Mouse (Mus musculus) kidney, postnatal 0 days (tissue): ENCODE results near the gene D430041D05Rik. TPM values are rescaled to one million over a fixed set of nuclear protein-coding genes. Genes with fewer than 3 reads are reported as not detected.

Experiments used
- ATAC-seq: fragments of 200-750 bp; cut with Nextera tagmentation; replicated peaks from 2 replicates; pipeline ENCODE4 v1.8.0; 2017; ENCODE audit warnings: low read depth, moderate number of reproducible peaks, moderate TSS enrichment, moderate library complexity; ENCODE audit not compliant: low FRiP score
- DNase-seq: peaks from one replicate; pipeline ENCODE4 v3.0.0-alpha.2; 2016; ENCODE audit warnings: low spot score
- H3K27ac ChIP-seq: fragments of 300-500 bp; sonication (generic); 2 replicates; pipeline ENCODE4 v1.5.1; 2014; ENCODE audit warnings: mild to moderate bottlenecking
- H3K27me3 ChIP-seq: fragments of 300-500 bp; sonication (generic); 2 replicates; pipeline ENCODE4 v1.6.1; 2014; ENCODE audit warnings: low read length, mixed read lengths; ENCODE audit not compliant: insufficient read depth
- H3K36me3 ChIP-seq: fragments of 300-500 bp; sonication (generic); 2 replicates; pipeline ENCODE4 v1.6.1; 2014; ENCODE audit warnings: low read length, mixed read lengths; ENCODE audit not compliant: insufficient read depth
- H3K4me1 ChIP-seq: fragments of 300-500 bp; sonication (generic); replicated peaks from 2 replicates; pipeline ENCODE4 v1.6.1; 2014; ENCODE audit warnings: antibody characterized with exemption, low read length, mixed read lengths; ENCODE audit not compliant: insufficient read depth
- H3K4me2 ChIP-seq: fragments of 300-500 bp; sonication (generic); 2 replicates; pipeline ENCODE4 v1.6.1; 2014; ENCODE audit warnings: mild to moderate bottlenecking, low read length, moderate library complexity, mixed read lengths
- H3K4me3 ChIP-seq: fragments of 300-500 bp; sonication (generic); replicated peaks from 2 replicates; pipeline ENCODE4 v1.5.1; 2014; ENCODE audit warnings: low read depth, low read length
- H3K9ac ChIP-seq: fragments of 300-500 bp; sonication (generic); 2 replicates; pipeline ENCODE4 v1.6.1; 2014; ENCODE audit warnings: low read depth, low read length
- H3K9me3 ChIP-seq: fragments of 300-500 bp; sonication (generic); replicated peaks from 2 replicates; pipeline ENCODE4 v1.6.1; 2016; ENCODE audit warnings: low read length, inconsistent platforms, mixed read lengths
- CTCF ChIP-seq: IDR thresholded peaks from 2 replicates; pipeline ENCODE4 v1.5.1; 2016; ENCODE audit warnings: antibody characterized with exemption, low read depth, mild to moderate bottlenecking, moderate library complexity
- WGBS: fragments of 180-500 bp; shearing (Covaris S2); extraction: QIAGEN DNeasy Blood & Tissue Kit; methylation state at CpG from one replicate; pipeline ENCODE4 v1.1.7; 2014; 5-methylcytosine and 5-hydroxymethylcytosine counted together
- polyA plus RNA-seq: library from polyadenylated mRNA; unstranded; fragments of >200 nt; fragmentation: Nextera tagmentation; extraction: Ambion mirVana; gene quantifications from 2 replicates; pipeline ENCODE4 v1.2.1, GENCODE M21; 2015

D430041D05Rik gene
- polyA plus RNA-seq, 1 experiment from 2014 or later, result 0.22 TPM

DNA sequence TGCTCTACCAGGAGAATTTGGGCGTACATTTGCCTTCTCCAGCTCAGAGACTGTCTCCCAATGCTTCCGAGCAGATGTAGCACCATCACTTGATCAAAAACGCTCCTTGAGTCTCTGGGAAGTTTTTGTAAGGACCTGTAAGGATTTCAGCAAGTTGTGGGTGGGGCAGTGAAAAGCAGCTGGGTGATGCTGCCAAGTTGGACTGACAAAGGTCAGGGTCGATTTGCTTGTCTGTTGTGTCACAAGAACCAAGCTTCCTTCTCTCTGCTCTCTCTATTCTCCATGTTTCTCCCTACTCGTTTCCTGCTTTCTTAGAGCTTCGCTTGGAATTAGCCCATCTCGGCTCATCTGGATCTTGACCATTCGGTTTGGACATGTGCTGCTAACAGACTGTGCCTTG is 268.7 kb downstream of the D430041D05Rik start:
- ATAC-seq, result no peak
- WGBS, result 90% methylated on average over 8 of the region's 8 CpGs
- Histone ChIP-seq H3K9ac (no peak overlapping the region), H3K27me3 (no peaks in the 10 kb centered on the region), H3K4me1 (no peaks in the 10 kb centered on the region), H3K4me3 (no peak overlapping the region), H3K9me3 (no peaks in the 10 kb centered on the region), H3K27ac (no peak overlapping the region), H3K4me2 (no peak overlapping the region), H3K36me3 (no peaks in the 10 kb centered on the region)
- no peak for TF ChIP-seq CTCF
- no peak for DNase-seq

DNA sequence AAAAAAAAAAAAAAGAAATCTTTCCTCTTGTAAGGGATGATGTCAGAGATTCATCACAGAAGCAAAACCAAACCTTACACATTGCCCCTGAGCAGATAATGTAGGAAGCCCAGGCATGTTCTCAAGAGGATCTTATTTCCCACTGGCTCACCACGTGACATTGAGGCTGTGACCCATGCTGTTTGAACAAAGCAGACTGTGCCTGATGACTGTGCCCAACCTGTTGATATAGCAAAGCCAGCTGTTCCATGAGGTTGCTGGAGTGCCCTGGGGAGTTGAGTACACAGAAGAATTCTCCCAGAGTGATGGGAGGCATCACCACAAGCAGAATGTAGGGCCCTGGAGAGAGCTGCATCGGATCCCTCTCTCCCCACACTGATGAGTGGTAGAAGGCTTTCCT is 274.9 kb downstream of the D430041D05Rik start:
- no peak for DNase-seq
- Histone ChIP-seq H3K27me3 (no peaks in the 10 kb centered on the region), H3K36me3 (no peaks in the 10 kb centered on the region), H3K9me3 (no peaks in the 10 kb centered on the region), H3K4me1 (no peaks in the 10 kb centered on the region), H3K9ac (no peak overlapping the region), H3K27ac (no peak overlapping the region), H3K4me3 (no peak overlapping the region), H3K4me2 (no peak overlapping the region)
- WGBS, result 47% methylated on average over 2 of the region's 2 CpGs
- no peak for TF ChIP-seq CTCF
- ATAC-seq, result no peak

DNA sequence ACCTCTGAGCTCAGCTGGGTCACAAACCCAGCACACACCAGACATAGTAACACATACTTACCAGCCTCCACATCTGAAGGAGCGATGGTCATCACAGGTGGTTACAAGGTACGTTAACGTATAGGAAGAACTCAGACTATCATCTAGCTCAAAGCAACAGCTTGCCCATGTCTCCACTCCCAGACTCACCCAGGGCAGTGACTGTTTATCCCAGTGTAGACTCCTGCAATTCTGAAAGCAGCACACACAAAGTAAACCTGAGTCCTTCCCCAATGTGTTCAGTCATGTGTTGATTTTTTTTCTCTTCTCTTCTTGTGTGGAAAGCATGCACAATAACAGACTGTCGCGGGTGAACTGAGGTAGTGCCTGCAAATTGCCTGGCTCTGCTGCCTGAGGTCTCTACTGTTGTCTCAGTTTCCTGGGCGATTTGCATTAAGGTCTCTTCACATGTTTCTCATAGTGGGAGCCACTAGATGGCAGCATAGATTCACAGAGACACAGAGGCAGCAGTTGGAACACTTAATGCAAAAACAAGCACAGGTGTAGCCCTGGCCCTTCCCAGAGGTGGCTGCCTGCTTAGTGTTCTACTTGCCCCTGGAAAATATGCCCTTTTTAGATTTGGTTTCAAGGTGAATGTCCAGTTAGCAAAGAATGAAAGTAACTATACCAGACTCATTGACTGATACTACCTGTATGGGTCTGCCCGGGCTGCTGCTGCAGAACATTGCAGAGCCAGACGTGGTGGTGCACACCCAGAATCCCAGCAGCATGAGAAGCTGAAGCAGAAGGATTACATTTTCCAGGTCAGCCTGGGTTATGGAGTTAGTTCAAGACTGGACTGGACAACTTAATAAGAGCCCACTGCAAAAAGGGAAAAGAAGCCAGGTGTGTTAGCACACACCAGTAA is 276.4 kb downstream of the D430041D05Rik start:
- ATAC-seq (no peak), DNase-seq (peak; percentile 88)
- H3K27ac ChIP-seq, result no peak overlapping the region
- no peaks in the 10 kb centered on the region for H3K27me3 ChIP-seq
- H3K9me3 ChIP-seq, result no peaks in the 10 kb centered on the region
- no peaks in the 10 kb centered on the region for H3K4me1 ChIP-seq
- WGBS, result 44% methylated on average over 8 of the region's 8 CpGs
- H3K4me3 ChIP-seq, result no peak overlapping the region
- H3K9ac ChIP-seq, result no peak overlapping the region
- H3K4me2 ChIP-seq, result no peak overlapping the region
- H3K36me3 ChIP-seq, result no peaks in the 10 kb centered on the region
- peak; percentile 98 for TF ChIP-seq CTCF

DNA sequence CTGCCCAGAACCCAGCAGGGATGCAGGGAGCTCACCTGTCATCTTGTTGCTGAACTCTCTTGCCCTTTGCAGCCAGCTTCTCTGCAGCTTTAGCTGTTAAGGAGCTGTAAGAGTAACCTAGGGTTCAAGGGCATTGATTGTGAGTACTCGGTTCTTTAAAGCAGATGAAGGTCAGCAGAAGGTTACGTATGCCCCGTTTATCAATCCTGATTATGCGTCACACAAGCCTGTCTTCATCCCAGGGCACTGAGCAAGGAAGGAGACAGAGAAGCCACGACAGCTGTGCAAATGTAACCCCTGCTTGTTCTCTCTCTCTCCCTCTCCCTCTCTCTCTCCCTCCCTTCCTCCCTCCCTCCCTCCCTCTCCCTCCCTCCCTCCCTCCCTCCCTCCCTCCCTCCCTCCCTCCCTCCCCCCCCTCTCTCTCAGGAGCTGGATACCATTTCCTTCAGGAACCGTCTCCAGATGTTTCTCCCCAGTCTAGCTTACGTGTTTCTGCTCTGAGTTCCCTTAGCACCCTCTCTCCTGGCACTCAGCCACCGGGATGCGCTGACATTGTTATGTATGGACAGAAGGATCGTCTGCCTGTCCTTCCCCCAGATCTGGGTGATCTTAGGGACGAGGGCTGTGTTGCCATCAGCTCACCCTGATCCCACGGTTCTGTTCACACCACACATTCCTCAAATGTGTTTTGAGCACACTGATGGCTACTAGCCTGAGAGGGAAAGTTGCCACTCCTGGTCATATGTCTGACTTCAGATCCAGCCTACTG is 277.6 kb downstream of the D430041D05Rik start:
- H3K4me3 ChIP-seq, result no peak overlapping the region
- H3K36me3 ChIP-seq, result no peaks in the 10 kb centered on the region
- no peak for DNase-seq
- WGBS, result 26% methylated on average over 12 of the region's 12 CpGs
- ATAC-seq, result no peak
- no peak overlapping the region for H3K4me2 ChIP-seq
- TF ChIP-seq CTCF, result no peak
- no peaks in the 10 kb centered on the region for H3K4me1 ChIP-seq
- H3K27me3 ChIP-seq, result no peaks in the 10 kb centered on the region
- H3K27ac ChIP-seq, result no peak overlapping the region
- no peak overlapping the region for H3K9ac ChIP-seq
- H3K9me3 ChIP-seq, result no peaks in the 10 kb centered on the region

DNA sequence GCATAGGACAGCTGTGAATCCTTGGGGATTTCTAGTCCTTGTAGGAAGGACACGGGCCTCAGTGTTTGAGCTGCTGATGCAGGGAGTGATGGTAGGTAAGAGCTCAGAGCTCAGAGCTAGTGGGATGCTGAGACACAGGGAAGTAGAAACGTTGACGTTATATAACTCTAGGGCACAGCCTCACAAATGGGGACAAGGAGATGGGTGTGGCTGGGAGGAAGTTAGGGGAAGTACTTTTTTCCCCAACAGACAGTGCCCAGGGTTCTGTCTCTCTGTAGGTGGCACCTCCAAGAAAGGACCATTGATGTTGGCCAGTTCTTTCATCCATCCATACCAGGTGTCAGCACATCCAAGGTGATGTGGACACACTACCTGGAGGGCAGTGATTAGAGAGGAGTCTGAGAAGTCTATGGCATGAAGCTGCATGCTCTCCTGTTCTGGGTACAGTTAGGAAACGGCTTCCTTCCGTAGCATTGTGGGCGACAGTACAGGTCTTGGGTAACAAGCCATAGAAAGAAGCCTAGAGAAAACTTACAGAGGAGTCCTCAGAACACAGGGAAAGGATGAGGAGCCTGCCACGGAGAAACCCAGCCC is 278.4 kb downstream of the D430041D05Rik start:
- 70% methylated on average over 7 of the region's 7 CpGs for WGBS
- H3K4me3 ChIP-seq, result no peak overlapping the region
- TF ChIP-seq CTCF, result no peak
- no peak overlapping the region for H3K27ac ChIP-seq
- no peaks in the 10 kb centered on the region for H3K9me3 ChIP-seq
- no peak for DNase-seq
- no peak overlapping the region for H3K9ac ChIP-seq
- H3K4me1 ChIP-seq, result no peaks in the 10 kb centered on the region
- H3K27me3 ChIP-seq, result no peaks in the 10 kb centered on the region
- no peak overlapping the region for H3K4me2 ChIP-seq
- H3K36me3 ChIP-seq, result no peaks in the 10 kb centered on the region
- ATAC-seq, result no peak

DNA sequence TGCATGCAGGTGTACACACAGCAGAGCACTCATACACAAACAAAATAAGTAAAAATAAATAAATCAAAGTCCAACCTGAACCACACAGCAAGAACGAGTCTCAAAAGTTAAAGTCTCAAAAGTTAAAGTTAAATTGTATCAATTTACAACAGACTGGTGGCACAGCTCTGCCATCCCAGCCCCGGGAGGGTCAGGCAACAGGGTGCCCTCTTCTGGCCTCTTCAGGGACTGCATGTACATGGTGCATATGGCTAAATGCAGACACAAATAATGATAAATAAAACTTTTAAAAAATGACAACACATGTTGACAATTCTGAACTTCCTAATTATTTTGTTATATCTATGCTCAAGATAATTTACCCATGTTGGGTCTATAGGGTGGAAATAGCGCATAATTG is 279.8 kb downstream of the D430041D05Rik start:
- no peak for DNase-seq
- H3K27ac ChIP-seq, result no peak overlapping the region
- H3K4me1 ChIP-seq, result no peaks in the 10 kb centered on the region
- no peaks in the 10 kb centered on the region for H3K27me3 ChIP-seq
- no peaks in the 10 kb centered on the region for H3K9me3 ChIP-seq
- no peak overlapping the region for H3K4me3 ChIP-seq
- WGBS, result 64% methylated on average over 3 of the region's 3 CpGs
- no peak overlapping the region for H3K4me2 ChIP-seq
- ATAC-seq, result no peak
- no peaks in the 10 kb centered on the region for H3K36me3 ChIP-seq
- H3K9ac ChIP-seq, result no peak overlapping the region
- TF ChIP-seq CTCF, result peak; percentile 74
